Mouse (Mus musculus) T-cell, adult 2 months (primary cell): ENCODE measurements around the gene 1700025C18Rik.

ENCODE experiments used
- DNase-seq: peaks from one replicate; pipeline ENCODE4 v3.0.0; 2022; ENCODE audit warnings: low spot score

Gene 1700025C18Rik

GRCm38 (mm10) chr2:165034131-165035057 lies 56.2 kb downstream of the 1700025C18Rik start, which contains the start of gene Ncoa5:
Ncoa5 (minus strand) TSS chr2:165034867.
- DNase-seq = peak; percentile 97

GRCm38 (mm10) chr2:165033306-165033705 lies 57.2 kb downstream of the 1700025C18Rik start:
- DNase-seq = peak; percentile 52

GRCm38 (mm10) chr2:165032533-165032932 lies 58.0 kb downstream of the 1700025C18Rik start:
- DNase-seq = no peak
